Mouse (Mus musculus): ENCODE measurements at regions not wholly inside any gene's neighbourhood (a gene's known extent, or its start where the extent isn't known, plus 50 kb on each side); places are given as distances from the start of the nearest gene placed in this dataset.
"Not testable (repeated sequence)": the region's sequence is repeated elsewhere in the genome, so short reads cannot be mapped to it uniquely, and the experiment has no call there.

- Histone ChIP-seq H3K9ac (ENCODE audit: low read depth, low read length) (no peak overlapping the region), H3K4me2 (ENCODE audit: low read length) (no peak overlapping the region), H3K36me3 (ENCODE audit: control insufficient read depth, insufficient read depth, low read length) (no peaks in the 10 kb centered on the region), H3K4me3 (ENCODE audit: low read depth, low read length) (no peak overlapping the region), H3K9me3 (replicated peaks; ENCODE audit: control insufficient read depth, low read length, poor library complexity, severe bottlenecking) (no peaks in the 10 kb centered on the region), H3K27me3 (ENCODE audit: control insufficient read depth, insufficient read depth, low read depth, low read length) (no peaks in the 10 kb centered on the region), H3K27ac (ENCODE audit: low read length) (no peak overlapping the region), H3K4me1 (ENCODE audit: control insufficient read depth, insufficient read depth, low read length) (no peaks in the 10 kb centered on the region)
- ATAC-seq = no peak
- 94% methylated on average over 5 of the region's 5 CpGs for WGBS
Measured at GRCm38 (mm10) chr3:36387431-36387830, 88.3 kb downstream of the Anxa5 start.

DNA sequence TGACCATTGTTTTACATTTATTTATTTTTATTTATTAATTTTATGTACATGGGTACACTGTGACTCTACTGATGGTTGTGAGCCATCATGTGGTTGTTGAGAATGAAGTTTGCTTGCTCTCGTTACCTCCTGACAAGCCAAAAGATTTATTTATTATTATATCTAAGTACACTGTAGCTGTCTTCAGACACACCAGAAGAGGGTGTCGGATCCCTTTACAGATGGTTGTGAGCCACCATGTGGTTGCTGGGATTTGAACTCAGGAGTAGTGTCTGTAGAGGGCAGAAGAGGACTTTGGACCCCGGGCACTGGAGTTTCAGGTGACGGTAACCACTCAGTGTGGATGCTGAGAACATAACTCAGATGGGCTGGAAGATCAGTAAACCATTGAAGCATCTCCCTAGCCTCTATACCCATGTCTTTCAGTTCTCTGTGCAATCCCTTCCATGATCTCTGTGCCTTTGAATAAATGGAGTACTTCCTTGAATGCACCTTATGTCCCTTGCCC is 92.2 kb downstream of the Anxa5 start:
- H3K27ac ChIP-seq (ENCODE audit: low read length) = no peak overlapping the region
- H3K27me3 ChIP-seq (ENCODE audit: control insufficient read depth, insufficient read depth, low read depth, low read length) = no peaks in the 10 kb centered on the region

GRCm38 (mm10) chr3:36381621-36382193 is 94.0 kb downstream of the Anxa5 start:
- H3K27me3 ChIP-seq (ENCODE audit: control insufficient read depth, insufficient read depth, low read depth, low read length) = no peaks in the 10 kb centered on the region
- H3K9ac ChIP-seq (ENCODE audit: low read depth, low read length) = no peak overlapping the region
- H3K4me1 ChIP-seq (ENCODE audit: control insufficient read depth, insufficient read depth, low read length) = no peaks in the 10 kb centered on the region
- no peak overlapping the region for H3K4me3 ChIP-seq (ENCODE audit: low read depth, low read length)
- no peaks in the 10 kb centered on the region for H3K36me3 ChIP-seq (ENCODE audit: control insufficient read depth, insufficient read depth, low read length)
- no peak overlapping the region for H3K4me2 ChIP-seq (ENCODE audit: low read length)
- WGBS = 88% methylated on average over 5 of the region's 5 CpGs
- no peak for ATAC-seq
- H3K9me3 ChIP-seq (replicated peaks; ENCODE audit: control insufficient read depth, low read length, poor library complexity, severe bottlenecking) = no peaks in the 10 kb centered on the region
- no peak overlapping the region for H3K27ac ChIP-seq (ENCODE audit: low read length)

More for the DNA sequence above, 92.2 kb downstream of the Anxa5 start:
- Histone ChIP-seq H3K4me3 (ENCODE audit: low read depth, low read length) (no peak overlapping the region), H3K36me3 (ENCODE audit: control insufficient read depth, insufficient read depth, low read length) (no peaks in the 10 kb centered on the region), H3K9me3 (replicated peaks; ENCODE audit: control insufficient read depth, low read length, poor library complexity, severe bottlenecking) (no peaks in the 10 kb centered on the region), H3K9ac (ENCODE audit: low read depth, low read length) (no peak overlapping the region), H3K4me1 (ENCODE audit: control insufficient read depth, insufficient read depth, low read length) (no peaks in the 10 kb centered on the region), H3K4me2 (ENCODE audit: low read length) (no peak overlapping the region)
- WGBS = 90% methylated on average over 4 of the region's 4 CpGs
- ATAC-seq = no peak

DNA sequence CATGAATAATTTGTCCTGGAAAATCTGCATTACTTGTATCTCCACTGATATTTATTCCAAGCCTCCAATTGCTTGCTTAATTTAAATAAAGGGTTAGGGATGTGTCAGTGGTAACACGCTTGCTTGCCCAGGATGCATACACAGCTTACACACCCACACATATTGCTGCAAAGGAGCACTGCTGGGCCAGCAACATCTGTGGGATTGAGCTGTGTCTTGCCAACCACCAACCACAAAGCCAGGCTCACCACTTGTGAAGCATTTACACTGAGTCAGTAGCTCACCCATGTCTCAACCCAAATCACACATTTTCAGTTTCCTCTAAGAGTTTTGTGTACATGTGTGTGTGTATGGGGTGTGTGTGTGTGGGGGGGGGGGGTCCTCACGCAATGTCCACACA is 100.0 kb downstream of the Anxa5 start:
- Histone ChIP-seq H3K27me3 (ENCODE audit: control insufficient read depth, insufficient read depth, low read depth, low read length) (no peaks in the 10 kb centered on the region), H3K4me3 (ENCODE audit: low read depth, low read length) (no peak overlapping the region), H3K9ac (ENCODE audit: low read depth, low read length) (no peak overlapping the region), H3K4me1 (ENCODE audit: control insufficient read depth, insufficient read depth, low read length) (no peaks in the 10 kb centered on the region), H3K9me3 (replicated peaks; ENCODE audit: control insufficient read depth, low read length, poor library complexity, severe bottlenecking) (no peaks in the 10 kb centered on the region), H3K36me3 (ENCODE audit: control insufficient read depth, insufficient read depth, low read length) (no peaks in the 10 kb centered on the region), H3K27ac (ENCODE audit: low read length) (no peak overlapping the region), H3K4me2 (ENCODE audit: low read length) (no peak overlapping the region)
- WGBS = 82% methylated on average over 2 of the region's 2 CpGs
- ATAC-seq = no peak

DNA sequence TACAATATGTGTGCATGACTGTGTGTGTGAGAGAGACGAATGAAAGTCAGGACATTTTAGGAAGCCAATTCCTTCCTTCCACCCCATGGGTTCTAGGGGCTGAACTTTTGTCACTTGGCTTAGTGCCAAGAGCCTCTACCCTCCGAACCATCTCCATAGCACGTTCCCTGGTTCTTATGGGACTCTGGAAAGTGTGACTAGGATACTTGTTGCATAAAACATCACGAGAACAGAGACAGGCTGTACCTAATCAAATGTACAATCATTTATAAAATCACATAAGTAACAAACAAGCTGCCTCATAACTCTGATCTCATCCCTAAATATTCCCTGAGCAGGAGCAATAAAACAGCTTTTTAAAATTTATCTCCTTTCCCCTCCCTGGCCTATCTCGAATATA is 100.8 kb downstream of the Anxa5 start:
- H3K27ac ChIP-seq (ENCODE audit: low read length) = no peak overlapping the region
- 67% methylated on average over 5 of the region's 5 CpGs for WGBS
- H3K4me2 ChIP-seq (ENCODE audit: low read length) = no peak overlapping the region
- H3K4me3 ChIP-seq (ENCODE audit: low read depth, low read length) = no peak overlapping the region
- H3K27me3 ChIP-seq (ENCODE audit: control insufficient read depth, insufficient read depth, low read depth, low read length) = no peaks in the 10 kb centered on the region
- H3K9ac ChIP-seq (ENCODE audit: low read depth, low read length) = no peak overlapping the region
- H3K4me1 ChIP-seq (ENCODE audit: control insufficient read depth, insufficient read depth, low read length) = no peaks in the 10 kb centered on the region
- H3K36me3 ChIP-seq (ENCODE audit: control insufficient read depth, insufficient read depth, low read length) = no peaks in the 10 kb centered on the region
- H3K9me3 ChIP-seq (replicated peaks; ENCODE audit: control insufficient read depth, low read length, poor library complexity, severe bottlenecking) = no peaks in the 10 kb centered on the region
- no peak for ATAC-seq

GRCm38 (mm10) chr3:36360933-36361332 is 114.8 kb downstream of the Anxa5 start:
- Histone ChIP-seq H3K9me3 (replicated peaks; ENCODE audit: control insufficient read depth, low read length, poor library complexity, severe bottlenecking) (no peaks in the 10 kb centered on the region), H3K27ac (ENCODE audit: low read length) (no peak overlapping the region), H3K4me3 (ENCODE audit: low read depth, low read length) (no peak overlapping the region), H3K4me2 (ENCODE audit: low read length) (no peak overlapping the region), H3K36me3 (ENCODE audit: control insufficient read depth, insufficient read depth, low read length) (no peaks in the 10 kb centered on the region), H3K27me3 (ENCODE audit: control insufficient read depth, insufficient read depth, low read depth, low read length) (no peaks in the 10 kb centered on the region), H3K4me1 (ENCODE audit: control insufficient read depth, insufficient read depth, low read length) (no peaks in the 10 kb centered on the region), H3K9ac (ENCODE audit: low read depth, low read length) (no peak overlapping the region)
- WGBS = 82% methylated on average over 6 of the region's 6 CpGs
- ATAC-seq = no peak

GRCm38 (mm10) chr3:36354201-36354600 is 121.5 kb downstream of the Anxa5 start:
- not testable (repeated sequence) for H3K27me3 ChIP-seq (ENCODE audit: control insufficient read depth, insufficient read depth, low read depth, low read length); H3K9ac ChIP-seq (ENCODE audit: low read depth, low read length); ATAC-seq; H3K4me1 ChIP-seq (ENCODE audit: control insufficient read depth, insufficient read depth, low read length); H3K9me3 ChIP-seq (replicated peaks; ENCODE audit: control insufficient read depth, low read length, poor library complexity, severe bottlenecking); H3K4me3 ChIP-seq (ENCODE audit: low read depth, low read length); H3K4me2 ChIP-seq (ENCODE audit: low read length); H3K27ac ChIP-seq (ENCODE audit: low read length); H3K36me3 ChIP-seq (ENCODE audit: control insufficient read depth, insufficient read depth, low read length)
- WGBS = 95% methylated on average over 3 of the region's 3 CpGs

- Histone ChIP-seq H3K9me3 (replicated peaks; ENCODE audit: control insufficient read depth, low read length, poor library complexity, severe bottlenecking) (no peaks in the 10 kb centered on the region), H3K27me3 (ENCODE audit: control insufficient read depth, insufficient read depth, low read depth, low read length) (no peaks in the 10 kb centered on the region), H3K9ac (ENCODE audit: low read depth, low read length) (no peak overlapping the region), H3K4me3 (ENCODE audit: low read depth, low read length) (no peak overlapping the region), H3K27ac (ENCODE audit: low read length) (no peak overlapping the region), H3K4me1 (ENCODE audit: control insufficient read depth, insufficient read depth, low read length) (no peaks in the 10 kb centered on the region), H3K4me2 (ENCODE audit: low read length) (no peak overlapping the region), H3K36me3 (ENCODE audit: control insufficient read depth, insufficient read depth, low read length) (no peaks in the 10 kb centered on the region)
- ATAC-seq = peak; percentile 91
- 14% methylated on average over 4 of the region's 4 CpGs for WGBS
Measured at GRCm38 (mm10) chr3:36352032-36352742, 123.5 kb downstream of the Anxa5 start.

- ATAC-seq = no peak
- 81% methylated on average over 4 of the region's 4 CpGs for WGBS
- H3K36me3 ChIP-seq (ENCODE audit: control insufficient read depth, insufficient read depth, low read length) = no peaks in the 10 kb centered on the region
- no peak overlapping the region for H3K27ac ChIP-seq (ENCODE audit: low read length)
- no peak overlapping the region for H3K4me2 ChIP-seq (ENCODE audit: low read length)
- H3K9ac ChIP-seq (ENCODE audit: low read depth, low read length) = no peak overlapping the region
- H3K4me1 ChIP-seq (ENCODE audit: control insufficient read depth, insufficient read depth, low read length) = no peaks in the 10 kb centered on the region
- H3K4me3 ChIP-seq (ENCODE audit: low read depth, low read length) = no peak overlapping the region
- H3K9me3 ChIP-seq (replicated peaks; ENCODE audit: control insufficient read depth, low read length, poor library complexity, severe bottlenecking) = no peaks in the 10 kb centered on the region
- H3K27me3 ChIP-seq (ENCODE audit: control insufficient read depth, insufficient read depth, low read depth, low read length) = no peaks in the 10 kb centered on the region
Measured at GRCm38 (mm10) chr3:36349073-36349472, 126.6 kb downstream of the Anxa5 start.
